Mouse (Mus musculus) layer of hippocampus, adult 2 months (tissue): Measurements from ENCODE around the gene Luc7l2. TPM values are rescaled to one million over a fixed set of nuclear protein-coding genes. Genes with fewer than 3 reads are reported as not detected.
A peak's percentile ranks its signal among the peaks of the same experiment; 100 is the strongest.

ENCODE experiments used
- DNase-seq, 2 experiments: peaks; one replicate each; pipeline ENCODE4 v3.0.0; 2022; ENCODE audit warnings: low spot score in 2 of 2
- H3K27ac ChIP-seq: fragments of 200-600 bp; 2 replicates; pipeline ENCODE4 v1.8.1; 2022
- H3K4me3 ChIP-seq: fragments of 200-600 bp; 2 replicates; pipeline ENCODE4 v1.8.1; 2022; ENCODE audit warnings: mild to moderate bottlenecking
- CTCF ChIP-seq: fragments of 200-600 bp; conservative IDR thresholded peaks from 2 replicates; pipeline ENCODE4 v1.8.1; 2022; ENCODE audit warnings: antibody characterized with exemption, mild to moderate bottlenecking, moderate library complexity
- total RNA-seq, 2 experiments: library from RNA; stranded (reverse); gene quantifications; 2 replicates each; pipeline ENCODE4 v1.2.3; 2021

The Luc7l2 gene
- total RNA-seq, 2 experiments from 2014 or later, result 196 to 219 TPM

DNA sequence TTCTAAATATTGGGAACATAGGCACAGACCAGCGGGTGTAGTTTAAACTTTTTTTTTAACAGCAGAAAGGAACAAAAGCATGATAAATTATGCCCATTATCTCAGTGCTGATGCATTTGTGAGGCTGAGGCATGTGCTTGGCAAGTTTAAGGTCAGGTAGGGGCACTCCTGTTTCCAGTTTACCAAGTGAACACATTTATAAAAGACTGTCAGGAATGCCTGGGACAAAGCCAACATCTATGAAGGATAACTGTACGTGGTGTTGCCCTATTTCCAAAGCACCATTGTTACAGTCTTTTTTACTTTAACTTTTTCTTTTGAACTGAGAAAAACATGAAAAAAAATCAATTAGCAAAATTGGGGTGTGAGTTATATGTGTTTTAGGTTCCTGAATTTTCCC, 58.8 kb downstream of the Luc7l2 start:
- DNase-seq, result no peak
- Histone ChIP-seq H3K4me3 (no peak overlapping the region), H3K27ac (no peak overlapping the region)
- no peak for TF ChIP-seq CTCF

DNA sequence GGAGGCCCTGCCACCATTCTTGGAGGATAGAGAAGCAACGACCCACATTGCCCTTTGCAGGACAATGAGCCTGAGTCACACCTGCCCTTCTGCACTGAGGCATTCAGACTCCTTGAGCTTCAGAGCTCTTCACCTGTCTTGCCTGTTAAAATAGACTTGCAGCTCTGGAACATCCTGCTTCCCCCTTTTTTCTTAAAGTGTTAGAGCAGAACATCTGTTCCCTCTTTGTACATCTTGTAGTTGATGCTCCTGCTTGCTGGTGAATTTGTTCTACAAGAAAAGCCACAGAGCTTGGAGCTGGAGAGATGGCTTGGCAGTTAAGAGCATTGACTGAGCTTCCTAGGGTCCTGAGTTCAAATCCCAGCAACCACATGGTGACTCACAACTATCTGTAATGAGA, 71.3 kb downstream of the Luc7l2 start:
- TF ChIP-seq CTCF, result no peak
- Histone ChIP-seq H3K27ac (peak overlapping the region; percentile 43; the same call in 1 of the 2 replicates), H3K4me3 (no peak overlapping the region)
- DNase-seq, result no peak

DNA sequence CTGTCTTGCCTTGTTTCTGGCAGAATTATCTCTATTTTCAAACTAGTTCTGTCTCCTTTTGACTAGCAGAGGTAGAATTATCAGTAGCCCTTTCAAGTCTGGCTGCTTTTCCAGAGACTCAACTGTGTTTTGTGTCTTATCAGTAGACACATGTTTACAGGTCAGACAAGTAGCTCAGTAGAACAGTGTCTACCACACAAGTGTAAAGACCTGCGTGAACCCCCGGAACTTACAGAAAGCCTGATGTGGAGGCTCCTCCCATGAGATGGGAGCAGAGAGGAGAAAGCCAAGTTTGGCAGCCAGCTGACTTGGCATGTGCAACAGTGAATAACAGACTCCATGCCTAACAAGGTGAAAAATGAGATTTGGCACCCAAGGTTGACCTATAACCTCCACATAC, 72.3 kb downstream of the Luc7l2 start:
- DNase-seq, result no peak
- Histone ChIP-seq H3K27ac (no peak overlapping the region), H3K4me3 (no peak overlapping the region)
- TF ChIP-seq CTCF, result no peak

DNA sequence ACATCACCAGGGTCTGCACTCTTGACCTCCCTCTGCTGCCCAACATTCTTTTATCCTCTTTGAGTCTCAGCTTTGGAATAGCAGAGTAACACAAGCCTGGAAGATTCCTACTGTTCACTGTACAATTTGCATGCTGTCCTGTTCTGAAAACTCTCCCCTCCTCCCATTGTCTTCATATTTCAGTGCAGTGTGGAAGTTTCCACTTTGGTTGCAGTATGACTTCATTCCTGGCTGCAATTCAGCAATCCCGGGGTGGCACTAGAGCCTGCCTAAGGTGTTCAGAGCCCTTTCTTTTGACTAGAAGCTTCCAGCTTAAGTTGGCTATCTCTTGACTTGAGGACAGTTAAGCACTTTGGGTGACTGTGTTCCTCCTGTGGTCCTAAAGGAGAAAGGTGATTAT, 73.3 kb downstream of the Luc7l2 start:
- DNase-seq, result no peak
- peak overlapping the region; percentile 57 for H3K27ac ChIP-seq

DNA sequence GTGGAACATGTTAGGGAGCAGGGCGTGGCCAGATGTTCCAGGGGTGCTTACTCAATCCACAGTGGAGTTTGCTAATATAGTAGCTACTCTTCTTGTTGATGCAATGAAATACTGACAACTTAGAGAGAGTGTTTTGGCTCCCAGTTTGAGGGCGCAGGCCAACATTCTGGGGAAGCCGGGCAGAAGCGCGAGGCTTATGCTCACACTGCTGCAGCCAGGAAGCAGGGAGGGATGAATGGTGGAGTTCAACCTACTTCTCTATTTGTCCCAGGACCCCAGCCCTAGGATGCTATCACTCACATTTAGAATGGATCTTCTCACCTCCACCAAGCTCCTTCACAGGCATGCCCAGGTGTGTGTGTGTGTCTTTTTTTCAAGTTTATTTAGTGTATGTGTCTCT, 75.0 kb downstream of the Luc7l2 start:
- no peak overlapping the region for H3K27ac ChIP-seq
- DNase-seq, result no peak
- no peak overlapping the region for H3K4me3 ChIP-seq
- TF ChIP-seq CTCF, result no peak

More for the DNA sequence above, 73.3 kb downstream of the Luc7l2 start:
- H3K4me3 ChIP-seq, result no peak overlapping the region
- TF ChIP-seq CTCF, result no peak

DNA sequence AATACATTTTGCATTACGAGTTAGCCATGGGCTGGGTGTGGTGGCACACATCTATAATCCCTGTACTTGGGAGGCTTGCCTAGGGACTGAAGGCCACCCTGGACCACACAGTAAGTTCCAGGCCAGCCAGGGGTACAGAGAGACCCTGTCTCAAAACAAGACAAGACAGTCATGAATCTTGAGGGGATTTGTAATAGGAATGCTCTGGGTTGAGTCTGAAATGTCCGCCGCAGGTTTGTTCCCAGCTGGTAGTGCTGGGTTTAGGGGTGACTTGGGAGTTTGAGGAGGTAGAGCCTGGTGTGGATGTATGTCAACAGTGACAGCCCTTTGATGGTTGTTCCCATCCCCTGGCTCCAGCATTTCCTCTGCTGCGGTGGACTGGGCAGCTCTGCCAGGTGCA, 75.9 kb downstream of the Luc7l2 start:
- Histone ChIP-seq H3K27ac (no peak overlapping the region), H3K4me3 (no peak overlapping the region)
- DNase-seq, result no peak
- TF ChIP-seq CTCF, result no peak

DNA sequence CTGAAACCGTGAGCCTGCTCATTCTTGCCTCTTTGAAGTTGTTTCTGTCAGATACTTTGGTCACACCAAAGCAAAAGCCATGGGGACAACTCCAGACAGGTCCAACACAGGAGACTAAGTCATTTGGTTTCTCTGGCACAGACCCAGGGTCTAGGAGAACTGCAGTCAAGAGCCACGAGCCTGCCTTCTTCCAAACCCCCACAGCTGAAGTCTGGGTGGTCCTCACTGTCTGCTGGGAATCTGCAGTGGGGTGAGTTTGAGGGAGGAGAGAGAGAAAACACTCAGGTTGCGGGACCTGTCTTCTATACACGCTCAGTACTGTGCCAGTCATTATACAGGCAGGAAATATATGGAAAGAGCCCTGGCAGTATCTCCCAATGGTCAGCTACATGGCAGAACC, 76.4 kb downstream of the Luc7l2 start:
- Histone ChIP-seq H3K27ac (no peak overlapping the region), H3K4me3 (no peak overlapping the region)
- TF ChIP-seq CTCF, result no peak
- DNase-seq, result no peak

DNA sequence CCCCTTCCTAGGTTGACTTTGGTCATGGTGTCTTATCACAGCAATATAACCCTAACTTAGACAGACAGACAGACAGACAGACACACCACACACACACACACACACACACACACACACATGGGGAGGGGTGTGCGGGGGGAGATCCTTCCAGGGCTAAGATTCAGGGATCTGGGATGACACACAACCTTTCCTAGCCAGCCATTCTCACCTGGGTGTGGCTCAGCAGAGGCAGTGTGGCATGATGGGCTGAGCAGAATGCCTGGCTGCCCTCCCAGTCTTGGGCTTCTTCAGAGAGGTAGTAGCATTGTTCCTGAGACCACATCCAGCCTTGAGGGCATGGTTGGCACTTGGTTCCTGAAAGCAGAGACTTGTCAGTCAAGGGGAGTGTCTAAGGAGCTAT, 78.4 kb downstream of the Luc7l2 start:
- TF ChIP-seq CTCF, result no peak
- no peak for DNase-seq
- Histone ChIP-seq H3K27ac (no peak overlapping the region), H3K4me3 (no peak overlapping the region)

DNA sequence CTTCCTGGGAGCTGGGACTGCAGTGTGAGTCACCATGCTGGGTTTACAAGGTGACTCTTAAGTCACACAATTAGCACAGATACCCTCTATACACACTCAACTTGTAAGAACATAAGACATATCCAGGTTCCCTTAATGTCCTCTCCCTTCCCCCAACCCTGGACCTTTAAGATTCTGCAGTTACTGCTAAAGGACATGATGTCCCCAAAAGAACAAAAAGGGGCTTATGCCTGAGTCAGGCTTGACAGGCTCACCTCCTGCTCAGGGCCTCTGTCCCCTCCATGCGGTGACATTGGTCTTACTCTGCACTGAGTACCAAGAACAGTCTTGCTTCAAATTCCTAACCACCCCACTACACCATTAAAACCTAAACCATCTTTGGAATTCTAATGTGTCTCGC, 81.7 kb downstream of the Luc7l2 start:
- H3K27ac ChIP-seq, result no peak overlapping the region
- no peak overlapping the region for H3K4me3 ChIP-seq
- DNase-seq, result no peak
- no peak for TF ChIP-seq CTCF

DNA sequence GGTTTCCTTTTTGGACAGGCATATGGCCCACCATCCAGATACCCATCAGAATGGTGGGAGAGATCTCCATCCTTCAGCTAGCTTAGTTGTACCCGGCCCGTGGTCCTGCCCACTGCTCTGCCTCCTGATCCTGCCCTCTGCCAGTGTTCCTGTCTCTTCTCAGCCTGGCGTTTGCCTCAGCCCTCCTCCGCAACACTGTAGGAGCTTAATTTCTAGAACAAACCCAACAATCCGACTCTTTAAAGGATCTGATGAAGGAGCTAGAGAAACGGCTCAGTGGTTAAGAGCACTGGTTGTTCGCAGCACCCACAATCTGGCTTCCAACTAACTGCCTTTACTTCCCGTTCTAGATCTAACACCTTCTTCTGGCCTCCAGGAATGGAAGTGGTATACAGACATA, 83.3 kb downstream of the Luc7l2 start:
- TF ChIP-seq CTCF, result no peak
- Histone ChIP-seq H3K27ac (no peak overlapping the region), H3K4me3 (no peak overlapping the region)

DNA sequence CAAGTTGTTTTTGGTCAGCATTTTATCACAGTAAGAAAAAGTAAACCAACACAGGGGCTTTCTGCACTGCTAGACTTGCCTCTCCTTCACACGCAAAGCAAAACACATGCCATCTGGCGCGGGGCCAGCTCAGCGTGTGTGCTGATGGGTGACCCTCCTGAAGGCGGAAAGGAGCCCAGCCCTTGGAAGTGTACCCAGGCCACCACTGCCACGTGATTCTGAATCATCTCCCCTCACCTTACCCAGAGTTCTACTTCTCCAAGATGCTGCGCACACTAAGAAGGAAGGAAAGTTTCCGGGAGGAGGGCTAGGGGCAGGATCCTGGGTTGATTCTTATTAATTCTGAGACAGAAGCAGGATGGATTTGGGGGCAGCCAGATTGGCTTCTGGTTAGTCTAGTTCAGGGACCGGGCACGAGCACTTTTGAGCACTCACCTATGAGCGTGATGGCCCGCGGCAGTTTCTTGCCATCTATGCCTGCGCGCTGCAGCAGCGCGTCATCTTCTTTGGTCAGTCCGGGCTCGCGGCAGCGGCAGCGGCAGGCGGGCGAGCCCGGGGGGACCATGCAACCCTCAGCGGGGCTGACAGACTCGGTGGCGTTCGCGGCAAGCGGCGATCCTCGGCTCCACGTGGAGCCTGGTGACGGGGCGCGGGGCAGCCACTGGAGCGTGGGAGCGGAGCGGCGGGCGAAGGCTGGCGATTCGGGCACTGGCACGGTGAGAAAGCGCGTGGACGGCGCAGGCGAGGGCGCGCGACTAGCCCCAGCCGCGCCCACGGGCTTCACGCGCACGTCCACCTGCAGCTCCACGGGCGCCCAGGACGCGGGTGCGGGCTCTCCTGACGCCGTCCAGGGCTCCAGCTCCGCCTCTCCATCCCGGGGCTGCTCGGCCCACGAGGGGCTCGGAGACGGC, 85.1 kb downstream of the Luc7l2 start:
- TF ChIP-seq CTCF, result no peak
- Histone ChIP-seq H3K4me3 (peak overlapping the region; percentile 61), H3K27ac (no peak overlapping the region)
- no peak for DNase-seq

More for the DNA sequence above, 83.3 kb downstream of the Luc7l2 start:
- DNase-seq, result no peak

DNA sequence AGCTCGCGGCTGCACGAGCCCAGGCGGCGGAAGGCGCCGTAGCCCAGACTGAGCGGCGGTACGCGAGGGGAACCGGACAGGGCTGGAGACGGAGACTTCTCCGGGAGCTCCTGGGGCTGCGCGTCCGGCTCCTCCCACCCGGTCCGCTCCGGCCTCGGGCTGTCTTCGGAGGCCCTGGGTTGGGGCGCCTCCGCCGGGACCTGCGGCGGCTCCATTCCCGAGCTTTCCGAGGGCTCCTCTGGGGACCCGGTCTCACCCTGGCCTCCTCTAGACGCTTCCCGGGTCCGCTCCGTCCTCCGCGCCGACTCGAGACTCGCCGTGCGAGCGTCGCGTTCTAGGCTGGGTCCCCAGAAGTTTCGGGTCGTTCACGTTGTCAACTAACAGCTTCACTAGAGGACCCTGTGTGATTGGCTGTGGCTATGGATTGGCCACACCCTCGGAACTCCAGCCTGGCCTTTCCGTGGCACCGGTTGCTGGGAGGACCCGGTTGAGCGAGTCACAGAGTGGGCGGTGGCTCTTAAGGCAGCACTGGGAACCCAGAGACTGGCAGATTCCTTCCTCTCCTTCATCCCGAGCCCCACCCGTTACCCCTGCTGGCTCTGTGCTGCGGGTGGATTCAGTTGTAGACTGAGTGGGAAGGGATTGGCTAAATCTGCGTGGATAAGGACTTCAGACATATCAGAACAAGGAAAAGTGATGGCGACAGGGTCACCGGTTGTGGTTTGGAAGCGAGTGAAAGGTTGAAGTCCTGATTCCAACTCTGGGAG, 85.9 kb downstream of the Luc7l2 start, which contains the start of gene Klrg2:
Gene Klrg2 (minus strand): TSS at position 391 of the 767 bp plus-strand sequence.
- no peak for TF ChIP-seq CTCF

DNA sequence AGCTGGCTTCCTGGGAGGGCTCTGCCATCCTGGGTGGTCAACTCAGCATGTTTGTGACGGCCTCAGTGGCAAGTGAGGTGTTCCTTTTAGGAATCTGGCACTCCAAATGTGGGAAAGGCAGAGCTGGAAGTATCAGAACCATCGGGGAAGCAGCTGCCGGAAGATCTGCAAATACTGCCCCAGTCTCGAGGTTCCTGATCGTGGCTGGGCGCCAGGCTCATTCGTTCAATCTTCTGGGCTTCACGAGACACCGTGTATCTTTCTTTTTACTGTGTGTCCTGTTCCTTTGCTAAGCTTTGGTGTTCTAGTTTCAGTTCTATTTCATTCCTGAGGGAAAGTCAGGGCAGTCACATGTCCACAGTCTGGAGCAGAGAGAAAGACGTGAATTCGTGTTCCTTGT, 89.3 kb downstream of the Luc7l2 start:
- DNase-seq, result no peak
- TF ChIP-seq CTCF, result no peak
- no peak overlapping the region for H3K27ac ChIP-seq
- no peak overlapping the region for H3K4me3 ChIP-seq

More for the DNA sequence above, 85.9 kb downstream of the Luc7l2 start, which contains the start of gene Klrg2:
- no peak for DNase-seq
- Histone ChIP-seq H3K4me3 (peak within 1 kb of the TSS; percentile 61), H3K27ac (no peak within 1 kb of the TSS)

DNA sequence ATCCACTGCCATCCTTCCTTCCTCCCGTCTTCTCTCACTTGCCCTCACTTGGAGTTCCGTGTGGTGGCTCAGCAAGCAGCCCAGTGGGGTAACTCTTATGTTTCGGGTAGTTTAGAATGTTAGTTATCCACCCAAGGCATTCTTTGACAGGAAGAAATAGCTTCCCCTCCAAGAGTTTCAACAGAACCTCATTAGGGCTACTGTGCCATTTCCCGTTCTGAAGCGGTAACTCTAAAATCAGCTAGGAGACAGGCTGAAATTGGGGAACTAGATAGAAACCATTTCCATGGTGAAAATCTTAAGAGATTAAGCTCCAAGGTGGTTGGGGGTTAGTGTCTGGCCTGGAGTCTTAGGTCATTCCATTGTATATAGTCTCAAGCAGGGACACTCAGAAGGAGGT, 90.1 kb downstream of the Luc7l2 start:
- Histone ChIP-seq H3K27ac (no peak overlapping the region), H3K4me3 (no peak overlapping the region)
- no peak for TF ChIP-seq CTCF
- no peak for DNase-seq
